Mouse (Mus musculus) embryonic facial prominence, embryonic 10.5 days (tissue): ENCODE measurements around the gene Hjurp. TPM values are rescaled to one million over a fixed set of nuclear protein-coding genes. Genes with fewer than 3 reads are reported as not detected.

Source experiments
- DNase-seq: peaks from one replicate; pipeline ENCODE4 v3.0.0-alpha.2; 2017; ENCODE audit warnings: low spot score
- H3K27ac ChIP-seq: fragments of 300-500 bp; sonication (generic); replicated peaks from 2 replicates; pipeline ENCODE4 v1.5.1; 2016; ENCODE audit warnings: mild to moderate bottlenecking
- H3K27me3 ChIP-seq: fragments of 300-500 bp; sonication (generic); replicated peaks from 2 replicates; pipeline ENCODE4 v1.6.1; 2016; ENCODE audit warnings: low read depth, mild to moderate bottlenecking; ENCODE audit not compliant: poor library complexity, severe bottlenecking
- H3K36me3 ChIP-seq: fragments of 300-500 bp; sonication (generic); replicated peaks from 2 replicates; pipeline ENCODE4 v1.6.1; 2016; ENCODE audit warnings: mild to moderate bottlenecking, moderate library complexity
- H3K4me1 ChIP-seq: fragments of 300-500 bp; sonication (generic); 2 replicates; pipeline ENCODE4 v1.6.1; 2016
- H3K4me3 ChIP-seq: fragments of 300-500 bp; sonication (generic); 2 replicates; pipeline ENCODE4 v1.5.1; 2016; ENCODE audit warnings: mild to moderate bottlenecking, moderate library complexity
- H3K9me3 ChIP-seq: fragments of 300-500 bp; sonication (generic); 2 replicates; pipeline ENCODE4 v1.6.1; 2016; ENCODE audit warnings: mild to moderate bottlenecking
- WGBS: fragments of 180-500 bp; shearing (Covaris S2); methylation state at CpG from one replicate; pipeline ENCODE4 v1.1.7; 2016; 5-methylcytosine and 5-hydroxymethylcytosine counted together
- polyA plus RNA-seq: library from polyadenylated mRNA; unstranded; fragments of >200 nt; fragmentation: Nextera tagmentation; extraction: Ambion mirVana; gene quantifications from 2 replicates; pipeline ENCODE4 v1.2.1, GENCODE M21; 2016

The Hjurp gene
- polyA plus RNA-seq, 1 experiment from 2014 or later = 219 TPM

- Histone ChIP-seq H3K9me3 (peaks cover 76% of the 10 kb centered on the region), H3K36me3 (no peaks in the 10 kb centered on the region), H3K4me3 (no peak overlapping the region), H3K27ac (no peak overlapping the region), H3K27me3 (no peaks in the 10 kb centered on the region), H3K4me1 (no peaks in the 10 kb centered on the region)
- DNase-seq = peak; percentile 11
- WGBS = 54% methylated on average over 2 of the region's 2 CpGs
These were observed 14.6 kb upstream of the Hjurp start for GRCm38 (mm10) chr1:88292057-88292456.

GRCm38 (mm10) chr1:88291409-88292005 lies 14.1 kb upstream of the Hjurp start:
- DNase-seq = peak; percentile 8
- WGBS = 65% methylated on average over 3 of the region's 3 CpGs
- Histone ChIP-seq H3K27ac (no peak overlapping the region), H3K9me3 (peaks cover 76% of the 10 kb centered on the region), H3K36me3 (no peaks in the 10 kb centered on the region), H3K4me3 (no peak overlapping the region), H3K4me1 (no peaks in the 10 kb centered on the region), H3K27me3 (no peaks in the 10 kb centered on the region)

GRCm38 (mm10) chr1:88290511-88290910 lies 13.1 kb upstream of the Hjurp start:
- Histone ChIP-seq H3K4me1 (no peaks in the 10 kb centered on the region), H3K9me3 (peaks cover 76% of the 10 kb centered on the region), H3K4me3 (no peak overlapping the region), H3K27me3 (no peaks in the 10 kb centered on the region), H3K27ac (no peak overlapping the region), H3K36me3 (no peaks in the 10 kb centered on the region)
- DNase-seq = no peak
- WGBS = 69% methylated on average over 1 of the region's 1 CpGs

GRCm38 (mm10) chr1:88289917-88290316 lies 12.5 kb upstream of the Hjurp start:
- Histone ChIP-seq H3K9me3 (peaks cover 78% of the 10 kb centered on the region), H3K4me3 (no peak overlapping the region), H3K27me3 (no peaks in the 10 kb centered on the region), H3K36me3 (no peaks in the 10 kb centered on the region), H3K27ac (no peak overlapping the region), H3K4me1 (no peaks in the 10 kb centered on the region)
- WGBS = 42% methylated on average over 4 of the region's 4 CpGs
- peak; percentile 63 for DNase-seq

GRCm38 (mm10) chr1:88289152-88289551 lies 11.7 kb upstream of the Hjurp start:
- no peak for DNase-seq
- H3K4me3 ChIP-seq = no peak overlapping the region
- H3K27ac ChIP-seq = no peak overlapping the region
- WGBS = 43% methylated on average over 2 of the region's 2 CpGs
- no peaks in the 10 kb centered on the region for H3K27me3 ChIP-seq
- no peaks in the 10 kb centered on the region for H3K4me1 ChIP-seq
- no peaks in the 10 kb centered on the region for H3K36me3 ChIP-seq
- H3K9me3 ChIP-seq = peaks cover 79% of the 10 kb centered on the region

GRCm38 (mm10) chr1:88288789-88289127 lies 11.3 kb upstream of the Hjurp start:
- Histone ChIP-seq H3K4me1 (no peaks in the 10 kb centered on the region), H3K9me3 (peaks cover 83% of the 10 kb centered on the region), H3K36me3 (no peaks in the 10 kb centered on the region), H3K4me3 (no peak overlapping the region), H3K27ac (no peak overlapping the region), H3K27me3 (no peaks in the 10 kb centered on the region)
- DNase-seq = no peak
- 75% methylated on average over 3 of the region's 3 CpGs for WGBS

- Histone ChIP-seq H3K36me3 (no peaks in the 10 kb centered on the region), H3K27me3 (no peaks in the 10 kb centered on the region), H3K4me1 (no peaks in the 10 kb centered on the region), H3K9me3 (peaks cover 88% of the 10 kb centered on the region), H3K27ac (no peak overlapping the region), H3K4me3 (no peak overlapping the region)
- no peak for DNase-seq
- WGBS = 43% methylated on average over 3 of the region's 3 CpGs
These were observed 10.8 kb upstream of the Hjurp start for GRCm38 (mm10) chr1:88288056-88288788.

- peaks cover 94% of the 10 kb centered on the region for H3K9me3 ChIP-seq
- 35% methylated on average over 5 of the region's 5 CpGs for WGBS
These were observed 10.2 kb upstream of the Hjurp start for GRCm38 (mm10) chr1:88287697-88287980.

GRCm38 (mm10) chr1:88286887-88287696 lies 9.7 kb upstream of the Hjurp start:
- Histone ChIP-seq H3K27ac (no peak overlapping the region), H3K27me3 (no peaks in the 10 kb centered on the region), H3K36me3 (no peaks in the 10 kb centered on the region), H3K4me3 (no peak overlapping the region), H3K4me1 (no peaks in the 10 kb centered on the region), H3K9me3 (peaks cover 97% of the 10 kb centered on the region)
- no peak for DNase-seq
- 74% methylated on average over 13 of the region's 13 CpGs for WGBS

More at GRCm38 (mm10) chr1:88287697-88287980, 10.2 kb upstream of the Hjurp start:
- peak; percentile 74 for DNase-seq
- H3K27me3 ChIP-seq = no peaks in the 10 kb centered on the region
- no peaks in the 10 kb centered on the region for H3K36me3 ChIP-seq
- H3K4me3 ChIP-seq = no peak overlapping the region
- H3K4me1 ChIP-seq = no peaks in the 10 kb centered on the region
- no peak overlapping the region for H3K27ac ChIP-seq

- Histone ChIP-seq H3K4me3 (no peak overlapping the region), H3K27me3 (no peaks in the 10 kb centered on the region), H3K4me1 (no peaks in the 10 kb centered on the region), H3K36me3 (no peaks in the 10 kb centered on the region), H3K27ac (no peak overlapping the region), H3K9me3 (peaks cover 94% of the 10 kb centered on the region)
- 82% methylated on average over 15 of the region's 15 CpGs for WGBS
- DNase-seq = no peak
These were observed 8.9 kb upstream of the Hjurp start for GRCm38 (mm10) chr1:88286136-88286845.

GRCm38 (mm10) chr1:88285652-88286051 lies 8.2 kb upstream of the Hjurp start:
- no peak for DNase-seq
- H3K36me3 ChIP-seq = no peaks in the 10 kb centered on the region
- WGBS = 71% methylated on average over 5 of the region's 5 CpGs
- H3K27ac ChIP-seq = no peak overlapping the region
- no peak overlapping the region for H3K4me3 ChIP-seq
- peaks cover 91% of the 10 kb centered on the region for H3K9me3 ChIP-seq
- no peaks in the 10 kb centered on the region for H3K27me3 ChIP-seq
- no peaks in the 10 kb centered on the region for H3K4me1 ChIP-seq

GRCm38 (mm10) chr1:88284946-88285320 lies 7.5 kb upstream of the Hjurp start:
- DNase-seq = no peak
- no peaks in the 10 kb centered on the region for H3K4me1 ChIP-seq
- H3K9me3 ChIP-seq = peaks cover 88% of the 10 kb centered on the region
- H3K27ac ChIP-seq = no peak overlapping the region
- WGBS = 65% methylated on average over 7 of the region's 7 CpGs
- no peaks in the 10 kb centered on the region for H3K27me3 ChIP-seq
- H3K36me3 ChIP-seq = no peaks in the 10 kb centered on the region
- no peak overlapping the region for H3K4me3 ChIP-seq
